Mouse (Mus musculus) ES-Bruce4 (cell line): ENCODE results near the gene Slc35b1.

Experiments
- CTCF ChIP-seq: IDR thresholded peaks from one replicate; pipeline ENCODE4 v1.8.1; 2011; ENCODE audit warnings: low read depth, low read length
- EP300 ChIP-seq: IDR thresholded peaks from 2 replicates; pipeline ENCODE4 v1.6.1; 2011; ENCODE audit warnings: low read depth, low read length; ENCODE audit not compliant: insufficient read depth

GRCm38 (mm10) chr11:95356469-95357273, 27.8 kb upstream of the Slc35b1 start:
- no peak for TF ChIP-seq EP300
- no peak for TF ChIP-seq CTCF
